Mouse (Mus musculus) frontal cortex, postnatal 14 days (tissue): ENCODE measurements around the gene Rnf10.

ENCODE experiments used
- DNase-seq, 2 experiments: peaks; one replicate each; pipeline ENCODE4 v3.0.0; 2022; ENCODE audit warnings: low spot score in 2 of 2

The Rnf10 gene

DNA sequence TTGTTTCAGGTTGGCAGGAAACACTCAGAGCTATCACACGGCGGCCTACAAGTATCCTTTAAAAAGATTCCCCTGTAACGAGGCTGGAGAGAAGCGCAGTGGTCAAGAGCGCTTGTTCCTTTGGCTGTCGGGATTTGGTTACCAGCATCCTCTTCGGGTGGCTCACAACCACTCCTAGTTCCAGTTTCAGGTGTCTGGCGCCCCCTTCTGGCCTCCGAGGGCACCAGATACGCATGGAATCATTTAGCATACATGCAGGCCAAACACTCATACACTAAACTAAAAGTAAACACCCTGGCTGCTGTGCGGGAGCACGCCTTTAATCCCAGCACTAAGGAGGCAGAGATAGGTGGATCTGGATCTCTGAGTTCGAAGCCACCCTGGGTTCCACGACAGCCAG, 3.3 kb upstream of the Rnf10 start:
- no peak for DNase-seq

DNA sequence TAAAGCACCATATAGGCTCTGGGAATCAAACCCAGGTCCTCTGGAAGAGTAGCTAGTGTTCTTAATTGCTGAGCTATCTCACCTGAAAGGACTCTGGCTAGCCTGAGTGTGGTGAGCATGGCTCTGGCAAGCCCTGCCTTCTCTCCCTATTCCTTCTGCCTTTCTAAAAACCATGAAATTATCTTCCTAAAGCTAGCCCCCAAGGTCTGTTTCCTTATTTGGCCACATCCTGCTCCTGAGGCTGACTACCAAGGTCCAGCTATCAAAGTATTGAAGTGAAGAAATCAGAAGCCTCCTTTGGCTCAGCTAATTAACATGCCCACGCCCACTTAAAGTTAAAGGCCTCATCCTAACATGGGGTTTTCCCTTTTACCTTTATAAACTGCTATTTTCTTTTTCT, 2.1 kb upstream of the Rnf10 start:
- DNase-seq = no peak

DNA sequence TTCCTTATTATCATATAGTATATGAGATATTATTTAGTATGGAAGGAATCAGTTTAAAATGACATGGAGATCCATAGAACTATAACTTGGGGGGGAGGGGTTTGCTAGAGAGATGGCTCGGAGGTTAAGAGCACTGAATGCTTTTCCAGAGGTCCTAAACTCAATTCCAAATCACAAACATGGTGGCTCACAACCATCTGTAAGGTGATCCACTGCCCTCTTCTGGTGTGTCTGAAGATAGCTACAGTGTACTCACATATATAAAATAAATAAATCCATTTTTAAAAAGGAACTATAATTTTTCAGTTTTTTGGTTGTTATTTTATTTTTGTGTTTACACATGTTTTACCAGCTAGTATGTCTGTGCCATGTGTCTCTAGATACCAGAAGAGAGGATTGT, 1.7 kb upstream of the Rnf10 start:
- DNase-seq = no peak

DNA sequence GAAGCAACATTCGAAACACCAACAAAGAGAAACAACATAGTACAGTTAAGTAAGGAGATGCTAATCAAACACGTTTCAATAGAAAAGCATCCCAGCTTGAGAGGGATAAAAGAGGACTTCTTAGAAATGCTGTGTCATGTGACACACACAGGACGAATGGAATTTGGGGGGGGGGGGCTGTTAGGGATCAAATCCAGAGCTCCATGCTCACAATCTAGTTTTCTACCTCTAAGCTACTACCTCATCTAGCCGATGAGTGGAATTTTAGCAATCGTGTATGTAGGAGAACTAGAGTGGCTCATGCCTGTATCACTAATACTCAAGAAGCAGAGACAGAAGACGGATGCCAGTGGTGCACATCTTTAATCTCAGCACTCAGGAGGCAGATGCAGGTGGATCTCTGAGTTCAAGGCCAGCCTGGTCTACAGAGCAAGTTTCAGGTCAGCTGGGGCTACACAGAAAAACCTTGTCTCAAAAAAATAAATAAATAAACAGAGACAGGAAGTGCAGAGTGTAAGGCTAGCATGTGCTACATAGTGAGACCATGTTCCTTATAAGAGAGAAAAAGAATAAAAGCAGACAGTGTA, 944 bp upstream of the Rnf10 start:
- DNase-seq = no peak

DNA sequence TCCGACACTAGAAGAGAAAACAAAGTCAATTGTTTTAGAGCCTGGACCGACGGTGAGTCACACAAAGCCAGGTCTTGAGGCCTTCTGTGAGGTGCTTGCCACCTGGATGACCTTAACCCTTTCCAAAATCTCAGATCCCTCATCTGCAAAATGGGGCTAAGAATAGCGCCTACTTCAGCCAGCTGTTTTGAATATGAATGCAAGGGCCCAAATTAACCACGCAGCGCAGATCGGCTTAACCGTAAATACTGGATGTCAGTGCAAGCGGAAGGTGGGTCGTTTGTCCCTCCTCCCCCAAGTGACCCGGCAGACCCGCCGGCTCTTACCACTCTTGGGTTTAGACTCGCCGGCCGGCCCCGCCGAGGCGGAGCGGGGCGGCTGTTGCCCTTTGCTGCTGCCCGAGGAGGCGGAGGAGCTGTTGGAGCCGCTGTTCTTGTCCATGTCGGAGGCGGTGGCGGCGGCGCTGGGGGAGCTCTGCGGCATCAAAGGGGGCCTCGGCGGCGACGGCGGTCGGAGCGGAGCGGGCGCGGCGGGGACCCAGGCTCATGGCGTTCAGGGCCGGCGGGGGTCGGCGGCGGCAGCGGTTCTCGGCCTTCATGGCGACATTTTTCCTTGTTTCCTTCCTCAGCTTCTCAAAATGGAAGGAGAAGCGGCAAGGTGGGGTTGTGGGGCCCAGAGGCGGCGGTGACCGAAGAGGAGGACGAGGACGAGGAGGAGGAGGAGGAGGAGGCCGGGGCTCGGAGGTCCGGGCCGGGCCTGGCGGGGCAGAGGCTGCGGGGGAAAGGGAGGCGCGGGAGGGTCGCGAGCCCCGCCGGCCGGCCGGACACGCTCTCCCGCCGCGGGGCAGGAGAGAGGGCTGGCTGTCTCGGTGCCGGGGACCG, 527 bp downstream of the Rnf10 start:
- peak in 1 of 2 experiments; percentile 28 for DNase-seq

DNA sequence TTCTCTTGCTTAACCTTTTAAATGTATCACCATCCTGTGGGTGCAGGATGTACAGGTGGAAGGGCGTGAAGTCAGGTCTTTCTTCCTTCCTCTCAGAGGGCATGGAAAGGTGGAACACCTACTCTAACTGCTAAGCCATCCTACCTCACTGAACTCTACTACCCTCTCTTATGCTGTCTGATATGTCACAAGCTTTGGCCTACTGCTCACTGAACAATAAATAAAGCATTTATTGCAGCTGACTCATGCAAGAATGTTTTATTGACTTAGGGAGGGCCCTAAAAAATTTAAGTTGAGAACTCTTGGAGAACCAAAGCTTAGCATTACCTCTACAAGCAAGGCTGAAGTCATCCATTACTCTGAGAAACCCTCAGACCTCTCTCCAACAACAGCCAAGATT, 2.7 kb downstream of the Rnf10 start:
- DNase-seq = no peak

DNA sequence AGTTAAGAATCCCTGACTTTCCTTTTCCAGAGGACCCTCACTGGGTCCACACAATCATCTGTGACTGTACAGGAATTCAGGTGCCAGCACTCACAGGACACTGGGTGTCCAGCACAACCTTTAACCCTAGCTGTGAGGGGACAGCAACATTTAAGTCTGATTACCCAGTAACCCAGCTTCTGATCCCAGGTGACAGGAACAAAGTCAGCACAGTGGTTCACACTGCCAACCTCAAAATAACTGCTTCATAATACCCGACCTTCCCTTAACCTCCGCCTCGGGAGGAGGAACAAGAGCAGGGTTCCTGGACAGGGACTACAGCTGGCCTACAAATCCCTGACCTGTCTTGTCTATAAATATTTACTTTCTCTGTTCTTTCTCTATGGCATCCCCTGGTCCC, 4.4 kb downstream of the Rnf10 start:
- no peak for DNase-seq

DNA sequence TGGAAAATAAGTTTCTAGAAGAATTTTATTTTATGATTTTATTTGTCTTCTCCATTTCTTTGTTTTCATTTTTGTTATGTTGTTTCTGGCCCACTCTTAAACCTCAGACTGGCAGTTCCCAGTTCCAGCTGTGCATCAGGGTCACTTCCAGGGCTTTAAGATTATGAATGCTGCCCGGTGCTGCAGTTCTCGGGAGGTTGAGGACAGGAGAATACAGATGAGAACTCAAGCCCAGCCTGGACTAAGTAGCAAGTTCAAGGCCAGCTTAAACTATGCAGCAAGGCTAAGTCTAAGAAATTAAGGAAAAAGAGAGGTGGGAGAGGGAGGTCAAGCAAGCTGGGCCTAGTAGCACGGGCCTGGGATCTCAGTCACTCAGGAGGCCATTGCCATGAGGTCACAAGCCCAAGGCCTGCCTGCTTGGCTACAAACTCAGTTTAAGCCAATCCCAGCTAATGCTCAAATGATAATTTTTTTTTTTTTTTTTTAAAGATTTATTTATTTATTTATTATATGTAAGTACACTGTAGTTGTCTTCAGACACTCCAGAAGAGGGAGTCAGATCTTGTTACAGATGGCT, 5.1 kb downstream of the Rnf10 start:
- DNase-seq = no peak

DNA sequence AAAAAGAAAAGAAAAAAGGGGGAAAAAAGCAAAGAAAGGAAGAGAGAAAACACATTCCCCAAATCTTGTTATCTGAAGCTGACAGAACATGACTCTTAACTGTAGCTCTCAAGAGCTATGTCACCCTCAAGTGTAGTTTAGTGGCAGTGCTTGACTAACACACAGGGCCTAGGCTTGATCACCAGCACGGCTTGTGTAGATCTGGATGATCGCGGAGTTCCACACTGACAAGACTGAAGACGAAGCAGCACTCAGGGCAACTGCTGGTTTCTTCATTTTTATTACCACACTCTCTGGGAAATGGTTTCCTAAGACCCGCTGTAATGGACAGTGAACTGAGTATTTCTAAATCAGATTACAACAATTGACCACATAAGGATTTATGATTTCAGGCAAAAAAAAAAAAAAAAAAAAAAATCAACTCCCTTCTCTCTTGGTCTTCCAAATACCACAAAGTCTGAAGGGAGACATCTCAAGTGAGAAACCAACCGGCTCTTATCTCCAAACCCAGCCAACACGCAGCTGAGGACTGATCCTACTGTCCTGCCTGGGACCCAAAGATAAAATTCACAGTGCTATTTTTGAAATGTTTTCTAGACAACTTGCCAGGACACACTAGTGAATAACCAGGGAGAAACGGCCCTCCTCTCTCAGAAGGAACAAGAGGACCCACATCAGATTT, 5.8 kb downstream of the Rnf10 start:
- no peak for DNase-seq

DNA sequence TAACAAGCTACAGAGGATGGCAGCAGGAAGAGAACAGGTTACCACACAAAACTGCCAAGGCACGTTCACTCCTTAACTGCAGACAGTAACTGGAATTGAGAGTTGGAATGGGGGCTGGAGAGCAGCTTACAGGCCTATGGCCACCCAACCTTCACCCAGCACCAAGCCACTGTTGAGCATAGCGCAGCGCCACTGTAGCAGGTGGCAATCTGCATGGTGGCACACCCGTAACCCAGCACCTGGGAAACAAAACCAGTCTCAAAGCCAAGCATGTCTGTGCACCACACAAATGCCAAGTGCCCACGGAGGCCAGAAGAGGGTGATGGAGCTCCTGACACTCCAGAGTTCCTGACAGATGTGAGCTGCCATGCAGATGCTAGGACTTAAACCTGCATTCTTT, 6.4 kb downstream of the Rnf10 start:
- no peak for DNase-seq

DNA sequence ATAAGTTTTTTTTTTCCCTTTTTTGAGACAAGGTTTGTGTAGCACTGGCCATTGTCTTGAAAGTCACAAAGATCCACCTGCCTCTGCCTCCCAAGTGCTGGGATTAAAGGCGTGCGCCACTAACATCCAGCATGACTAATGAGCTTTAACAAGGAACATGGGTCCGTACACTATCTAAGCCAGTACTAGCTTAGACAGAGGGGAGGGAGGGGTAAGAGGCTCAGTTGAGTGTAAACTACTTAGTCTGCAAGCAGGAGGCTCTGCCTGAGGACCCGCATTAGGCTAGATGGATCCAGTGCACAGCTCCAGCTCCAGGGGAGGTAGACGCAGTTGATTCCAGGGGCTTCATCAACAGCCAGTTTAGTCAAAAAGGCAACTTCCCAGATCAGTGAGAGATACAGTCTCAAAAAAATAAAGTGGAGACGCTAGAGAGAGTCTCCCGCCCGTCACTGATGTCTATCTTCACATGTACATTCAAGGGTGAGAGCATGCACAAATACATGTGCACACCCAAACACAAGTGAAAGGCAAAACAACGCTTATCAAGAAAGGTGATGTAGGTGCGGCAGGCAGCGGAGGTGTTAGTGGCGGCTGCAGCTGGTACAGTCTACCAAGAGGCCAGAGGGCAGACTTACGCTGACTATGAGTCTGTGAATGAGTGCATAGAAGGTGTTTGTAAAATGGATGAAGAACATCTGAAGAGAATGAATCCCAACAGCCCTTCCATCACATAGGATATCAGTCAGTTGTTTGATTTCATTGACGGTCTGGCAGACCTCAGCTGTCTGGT, 10.0 kb downstream of the Rnf10 start:
- no peak for DNase-seq

DNA sequence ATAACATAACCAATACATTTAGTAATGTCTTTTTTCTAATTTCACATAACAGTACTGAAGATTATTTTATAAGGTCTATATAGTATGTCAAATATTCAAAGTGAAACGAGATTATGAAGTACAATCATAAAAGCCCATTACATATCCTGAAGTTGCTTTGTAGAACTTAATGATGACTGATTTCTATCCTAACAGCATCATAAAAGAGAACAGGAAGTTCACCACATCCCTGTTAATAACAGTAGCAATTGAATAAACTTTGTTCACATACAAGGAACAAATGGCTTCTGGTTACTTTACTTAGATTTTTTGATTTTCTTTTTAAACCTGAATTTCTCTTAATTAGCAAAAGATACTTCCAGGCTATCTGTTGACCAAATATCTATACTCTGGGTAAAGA, 10.8 kb downstream of the Rnf10 start:
- DNase-seq = no peak

DNA sequence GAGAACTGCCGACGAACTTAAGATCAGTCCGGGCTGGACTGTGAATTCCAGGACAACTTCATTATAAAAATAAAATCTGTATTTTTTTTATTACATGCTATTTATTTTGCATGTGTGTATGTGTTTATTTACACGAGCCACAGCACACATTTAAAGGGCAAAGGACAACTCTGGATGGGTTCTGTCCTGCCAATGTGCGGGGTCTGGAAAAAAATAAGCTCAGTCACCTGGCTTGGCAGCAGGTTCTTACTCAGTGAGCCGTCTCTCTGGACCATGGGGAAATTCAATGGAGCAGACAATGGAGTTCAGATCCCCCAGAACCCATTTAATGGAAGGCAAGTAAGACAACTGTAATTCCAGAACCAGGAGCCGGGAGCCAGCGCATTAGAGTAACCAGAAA, 11.6 kb downstream of the Rnf10 start:
- DNase-seq = no peak

DNA sequence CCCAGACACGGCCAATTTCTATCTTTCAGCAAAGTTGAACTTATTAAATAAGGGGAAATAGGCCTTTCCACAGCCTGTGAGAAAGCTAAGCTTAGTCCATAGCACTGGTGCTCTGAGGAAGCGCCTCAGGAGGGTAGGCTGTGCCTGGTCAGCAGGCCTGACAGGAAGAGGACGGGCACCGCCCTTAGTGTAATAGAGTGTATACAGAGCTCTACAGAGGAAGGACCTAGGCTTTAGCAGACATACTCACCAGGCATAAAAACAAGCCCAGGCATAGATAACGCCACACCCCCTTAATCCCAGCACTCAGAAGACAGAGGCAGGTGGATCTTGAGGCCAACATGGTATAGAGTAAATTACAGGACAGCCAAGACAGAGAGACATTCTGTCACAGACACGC, 12.3 kb downstream of the Rnf10 start:
- DNase-seq = no peak

DNA sequence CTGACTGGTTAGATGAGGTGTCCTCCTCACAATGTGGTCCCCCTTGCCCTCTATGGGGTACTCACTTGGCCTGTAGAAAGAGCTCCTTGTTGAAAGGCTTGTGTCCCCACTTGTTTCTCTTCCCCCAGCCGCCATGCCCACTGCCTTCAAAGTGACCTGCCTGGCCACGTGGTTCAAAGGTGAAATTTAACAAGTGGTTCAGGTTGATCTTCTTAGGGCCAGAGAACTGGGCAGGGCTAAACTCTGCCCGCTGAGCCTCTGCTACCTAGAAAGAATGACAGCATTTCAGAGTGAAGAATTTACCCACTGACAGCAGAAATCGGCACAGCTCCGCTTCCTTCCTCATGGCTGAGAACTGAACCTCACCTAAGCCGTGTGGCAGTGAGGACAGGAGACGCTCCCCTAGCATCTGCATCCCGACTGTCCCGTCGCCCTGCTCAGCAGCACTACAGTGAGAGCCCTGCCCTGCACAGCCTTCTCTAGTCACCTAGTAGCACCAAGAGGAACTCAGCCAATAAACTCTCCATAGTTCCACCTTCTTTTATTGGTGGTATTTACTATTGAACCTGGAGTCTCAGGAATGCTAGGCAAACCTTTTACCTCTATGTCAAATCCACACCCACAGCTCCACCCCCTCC, 15.7 kb downstream of the Rnf10 start:
- no peak for DNase-seq

DNA sequence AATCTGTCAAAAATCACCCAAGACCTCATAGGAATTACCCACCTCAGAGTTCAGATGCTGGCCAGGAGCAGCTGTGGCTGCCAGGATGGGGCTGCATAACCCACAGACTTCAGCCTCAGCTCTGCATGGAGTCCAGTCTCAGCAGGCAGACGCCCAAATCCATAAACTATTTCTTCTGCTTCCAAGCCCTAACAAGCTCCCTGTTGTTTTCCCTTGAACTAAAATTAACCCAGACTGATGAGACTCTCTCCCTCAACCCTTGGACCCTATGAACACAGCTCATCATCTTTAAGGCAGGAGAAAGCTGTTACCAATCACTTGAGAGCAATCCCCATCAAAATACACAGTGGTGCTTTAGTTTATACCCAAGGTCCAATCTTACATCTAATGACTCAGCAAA, 17.2 kb downstream of the Rnf10 start:
- no peak for DNase-seq

DNA sequence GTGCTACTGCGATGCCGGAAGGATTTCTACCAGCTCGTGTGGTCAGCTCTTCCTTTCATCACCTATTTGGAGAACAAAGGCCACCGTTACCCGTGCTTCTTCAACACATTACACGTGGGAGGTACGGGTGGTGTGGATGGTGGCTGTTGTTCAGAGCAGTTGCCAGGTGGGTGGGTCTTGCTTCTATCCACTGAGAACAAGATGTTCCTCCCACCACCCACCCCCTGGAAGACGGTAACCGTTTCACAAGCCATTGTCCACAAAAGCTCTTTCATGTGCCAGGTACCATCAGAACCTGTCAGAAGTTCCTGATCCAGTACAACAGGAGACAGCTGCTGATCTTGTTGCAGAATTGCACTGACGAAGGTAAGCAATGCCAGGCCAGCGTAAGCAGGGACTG, 32.5 kb downstream of the Rnf10 start:
- DNase-seq = no peak

DNA sequence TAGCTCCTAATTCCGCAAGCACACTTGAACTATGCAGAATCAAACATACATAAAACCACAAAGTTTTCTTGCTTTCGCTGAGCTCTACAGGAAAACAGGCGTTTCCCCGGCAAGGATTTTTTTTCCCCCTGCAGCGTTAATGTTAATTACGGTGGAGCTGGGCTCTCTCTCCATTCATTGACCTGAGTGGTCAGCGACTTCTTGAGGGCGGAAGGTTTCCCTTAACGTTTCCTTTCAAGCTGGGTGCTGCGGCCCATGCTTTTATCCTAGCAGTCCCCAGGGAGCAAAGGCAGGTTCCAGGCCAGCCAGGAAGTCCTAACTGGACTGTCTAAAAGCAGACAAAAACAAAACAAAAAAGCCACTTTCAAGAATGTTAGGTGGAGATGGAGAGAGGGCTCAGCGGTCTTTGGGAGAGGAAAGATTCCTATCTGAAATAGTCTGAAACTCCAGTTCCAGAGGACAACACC, 33.9 kb downstream of the Rnf10 start:
- DNase-seq = no peak

DNA sequence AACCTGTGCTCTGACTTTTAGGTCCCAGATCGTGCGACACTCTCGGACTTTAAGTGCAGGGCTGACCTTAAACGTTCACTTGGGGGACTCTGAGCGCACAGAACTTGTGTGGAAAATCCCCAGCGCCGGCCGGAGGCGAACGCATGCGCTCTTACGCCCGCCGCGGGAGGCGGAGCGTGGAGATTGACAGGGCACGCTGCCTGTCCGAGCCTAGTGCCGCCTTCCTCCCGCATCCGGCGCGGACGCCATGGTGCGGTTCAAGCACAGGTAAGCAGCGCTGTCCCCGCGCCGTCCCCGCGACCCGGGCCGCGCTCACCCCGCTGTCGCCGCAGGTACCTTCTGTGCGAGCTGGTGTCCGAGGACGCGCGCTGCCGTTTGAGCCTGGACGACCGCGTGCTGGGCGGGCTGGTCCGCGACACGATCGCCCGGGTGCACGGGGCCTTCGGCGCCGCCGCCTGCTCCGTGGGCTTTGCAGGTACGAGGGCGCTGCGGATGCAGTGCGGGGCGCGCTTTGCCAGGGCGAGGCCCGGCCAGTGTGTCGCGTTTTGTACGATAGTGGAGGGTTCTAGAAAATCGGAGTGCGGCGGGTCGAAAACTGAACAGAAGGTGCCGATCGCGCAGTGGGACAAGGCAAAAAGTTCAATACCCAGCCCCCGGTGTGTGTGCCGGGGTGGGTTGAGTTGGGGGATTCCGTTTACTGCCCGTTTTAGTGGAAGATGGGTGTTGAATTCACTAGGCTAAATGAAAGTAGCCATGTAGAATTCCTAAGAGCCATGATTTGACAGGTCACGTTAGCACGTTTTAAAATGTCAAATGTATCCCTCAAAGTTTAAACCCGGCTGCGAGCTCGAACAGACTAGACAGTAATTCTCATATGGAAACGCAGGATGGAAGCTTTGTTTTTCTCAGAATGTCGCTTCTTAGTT, 34.6 kb downstream of the Rnf10 start:
- peak; percentile 76 to 85 for DNase-seq

DNA sequence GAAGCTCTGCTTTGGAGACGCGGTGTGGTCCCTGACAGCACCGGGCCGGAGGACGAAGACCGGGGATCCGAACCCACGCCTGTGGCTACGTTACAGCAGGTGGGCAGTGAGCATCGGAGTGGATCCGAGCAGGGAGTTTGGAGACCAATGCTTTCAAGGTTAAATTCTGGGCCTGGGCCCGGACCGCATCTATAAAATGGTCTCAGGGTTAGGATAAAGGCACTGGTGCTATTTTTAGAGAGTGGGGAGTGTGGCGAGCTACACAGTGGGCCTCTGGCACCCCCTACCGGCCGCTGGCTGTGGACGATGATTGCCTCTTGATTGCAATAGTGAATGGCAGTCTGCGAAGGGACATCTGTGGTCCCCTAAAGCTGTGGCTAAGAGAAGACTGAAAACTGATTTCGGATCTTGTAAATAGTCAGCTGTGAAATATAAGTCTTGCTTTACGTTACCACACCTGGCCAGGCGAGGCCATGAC, 36.9 kb downstream of the Rnf10 start, which contains the start of gene Pop5:
Pop5 (plus strand) TSS at position 51 of the 478 bp plus-strand sequence.
- DNase-seq = peak; percentile 74 to 89
